Mouse (Mus musculus): ENCODE data around the gene Rnh1.

GRCm38 (mm10) chr7:141205504-141205903 is 32.8 kb upstream of the Rnh1 start:
- TF ChIP-seq CTCF (conservative IDR thresholded peaks at IDR 0.05 in 1 of 2, IDR thresholded peaks at IDR 0.05 in 1 of 2; ENCODE audit: low read depth in 2 of 2, low read length in 2 of 2) (no peak), POLR2A (IDR thresholded peaks at IDR 0.05; ENCODE audit: low read depth, low read length) (no peak), MXI1 (IDR thresholded peaks at IDR 0.05; ENCODE audit: low read depth, low read length) (no peak), TCF12 (IDR thresholded peaks at IDR 0.05; ENCODE audit: low read depth, low read length) (no peak), ZNF384 (IDR thresholded peaks at IDR 0.05; ENCODE audit: low read depth, low read length) (no peak), EP300 (IDR thresholded peaks at IDR 0.05; ENCODE audit: low read length) (no peak), JUND (conservative IDR thresholded peaks at IDR 0.05; ENCODE audit: low read depth, low read length) (no peak), MYC (IDR thresholded peaks at IDR 0.05; ENCODE audit: low read depth, low read length) (no peak), MAX (IDR thresholded peaks at IDR 0.05; ENCODE audit: low read length) (no peak), GABPA (IDR thresholded peaks at IDR 0.05; ENCODE audit: insufficient replicate concordance, low read depth, low read length) (no peak)

Measured in CH12.LX (cell line).